Mouse (Mus musculus) heart, embryonic 11.5 days (tissue): Measurements from ENCODE around the gene Tmem247. TPM values are rescaled to one million over a fixed set of nuclear protein-coding genes. Genes with fewer than 3 reads are reported as not detected.

Experiments used
- ATAC-seq: fragments of 200-750 bp; cut with Nextera tagmentation; replicated peaks from 2 replicates; pipeline ENCODE4 v1.8.0; 2017; ENCODE audit warnings: moderate library complexity; ENCODE audit not compliant: insufficient number of reproducible peaks, low FRiP score, low TSS enrichment
- H3K27ac ChIP-seq: fragments of 300-500 bp; sonication (generic); 2 replicates; pipeline ENCODE4 v1.5.1; 2014; ENCODE audit warnings: mild to moderate bottlenecking, low read depth, low read length
- H3K27me3 ChIP-seq: fragments of 300-500 bp; sonication (generic); 2 replicates; pipeline ENCODE4 v1.6.1; 2014; ENCODE audit warnings: mild to moderate bottlenecking, low read length, mixed read lengths; ENCODE audit not compliant: control insufficient read depth, insufficient read depth
- H3K36me3 ChIP-seq: fragments of 300-500 bp; sonication (generic); 2 replicates; pipeline ENCODE4 v1.6.1; 2014; ENCODE audit warnings: mild to moderate bottlenecking, low read length, moderate library complexity, mixed read lengths; ENCODE audit not compliant: control insufficient read depth, insufficient read depth
- H3K4me1 ChIP-seq: fragments of 300-500 bp; sonication (generic); 2 replicates; pipeline ENCODE4 v1.6.1; 2014; ENCODE audit warnings: low read length; ENCODE audit not compliant: control insufficient read depth, insufficient read depth
- H3K4me2 ChIP-seq: fragments of 300-500 bp; sonication (generic); 2 replicates; pipeline ENCODE4 v1.6.1; 2014; ENCODE audit warnings: mild to moderate bottlenecking, moderate library complexity
- H3K4me3 ChIP-seq: fragments of 300-500 bp; sonication (generic); 2 replicates; pipeline ENCODE4 v1.5.1; 2014; ENCODE audit warnings: low read depth, low read length
- H3K9ac ChIP-seq: fragments of 300-500 bp; sonication (generic); 2 replicates; pipeline ENCODE4 v1.6.1; 2014; ENCODE audit warnings: mild to moderate bottlenecking, low read depth, low read length, moderate library complexity
- H3K9me3 ChIP-seq: fragments of 300-500 bp; sonication (generic); replicated peaks from 2 replicates; pipeline ENCODE4 v1.6.1; 2016; ENCODE audit warnings: low read length; ENCODE audit not compliant: control insufficient read depth
- WGBS: fragments of 180-500 bp; shearing (Covaris S2); extraction: QIAGEN DNeasy Blood & Tissue Kit; methylation state at CpG from one replicate; pipeline ENCODE4 v1.1.7; 2014; ENCODE audit not compliant: insufficient replicate concordance; 5-methylcytosine and 5-hydroxymethylcytosine counted together
- polyA plus RNA-seq: library from polyadenylated mRNA; unstranded; fragments of >200 nt; fragmentation: Nextera tagmentation; extraction: Ambion mirVana; gene quantifications from 2 replicates; pipeline ENCODE4 v1.2.1, GENCODE M21; 2014

The Tmem247 gene
- polyA plus RNA-seq, 1 experiment from 2014 or later: not detected

GRCm38 (mm10) chr17:86924679-86925078 is 7.5 kb downstream of the Tmem247 start:
- 62% methylated on average over 3 of the region's 3 CpGs for WGBS
- ATAC-seq: no peak
- H3K4me3 ChIP-seq: no peak overlapping the region
- H3K27ac ChIP-seq: no peak overlapping the region
- H3K4me2 ChIP-seq: no peak overlapping the region
- no peaks in the 10 kb centered on the region for H3K27me3 ChIP-seq
- no peaks in the 10 kb centered on the region for H3K36me3 ChIP-seq
- no peak overlapping the region for H3K9ac ChIP-seq
- 0 out of 2 replicates have a peak, but pooled peaks cover 2% of the 10 kb centered on the region for H3K4me1 ChIP-seq
- no peaks in the 10 kb centered on the region; the same call in 1 of the 2 replicates for H3K9me3 ChIP-seq

- H3K9me3 ChIP-seq: no peaks in the 10 kb centered on the region; the same call in 1 of the 2 replicates
- H3K4me2 ChIP-seq: no peak overlapping the region
- no peaks in the 10 kb centered on the region for H3K36me3 ChIP-seq
- no peak for ATAC-seq
- no peak overlapping the region for H3K9ac ChIP-seq
- H3K4me1 ChIP-seq: 0 out of 2 replicates have a peak, but pooled peaks cover 2% of the 10 kb centered on the region
- H3K4me3 ChIP-seq: no peak overlapping the region
- WGBS: 83% methylated on average over 3 of the region's 3 CpGs
- no peaks in the 10 kb centered on the region for H3K27me3 ChIP-seq
- no peak overlapping the region for H3K27ac ChIP-seq
These were observed 9.7 kb downstream of the Tmem247 start for GRCm38 (mm10) chr17:86926836-86927235.

- H3K9me3 ChIP-seq: no peaks in the 10 kb centered on the region; the same call in 1 of the 2 replicates
- H3K4me1 ChIP-seq: no peaks in the 10 kb centered on the region
- H3K9ac ChIP-seq: no peak overlapping the region
- 80% methylated on average over 6 of the region's 6 CpGs for WGBS
- H3K27me3 ChIP-seq: peaks cover 9% of the 10 kb centered on the region
- ATAC-seq: no peak
- H3K4me3 ChIP-seq: no peak overlapping the region
- H3K27ac ChIP-seq: no peak overlapping the region
- no peak overlapping the region for H3K4me2 ChIP-seq
- H3K36me3 ChIP-seq: no peaks in the 10 kb centered on the region
These were observed 12.2 kb downstream of the Tmem247 start for GRCm38 (mm10) chr17:86929355-86929754.

GRCm38 (mm10) chr17:86929981-86930380 is 12.8 kb downstream of the Tmem247 start:
- H3K27me3 ChIP-seq: peaks cover 12% of the 10 kb centered on the region
- no peak overlapping the region for H3K27ac ChIP-seq
- no peak overlapping the region for H3K4me3 ChIP-seq
- H3K36me3 ChIP-seq: no peaks in the 10 kb centered on the region
- no peak overlapping the region for H3K4me2 ChIP-seq
- no peak overlapping the region for H3K9ac ChIP-seq
- no peak for ATAC-seq
- no peaks in the 10 kb centered on the region for H3K4me1 ChIP-seq
- H3K9me3 ChIP-seq: no peaks in the 10 kb centered on the region; the same call in 1 of the 2 replicates

GRCm38 (mm10) chr17:86932896-86933295 is 15.7 kb downstream of the Tmem247 start:
- Histone ChIP-seq H3K4me1 (0 out of 2 replicates have a peak, but pooled peaks cover 4% of the 10 kb centered on the region), H3K4me2 (no peak overlapping the region), H3K36me3 (no peaks in the 10 kb centered on the region), H3K9ac (no peak overlapping the region), H3K4me3 (no peak overlapping the region), H3K27me3 (peaks cover 12% of the 10 kb centered on the region), H3K27ac (no peak overlapping the region), H3K9me3 (no peaks in the 10 kb centered on the region)
- WGBS: 51% methylated on average over 5 of the region's 5 CpGs
- no peak for ATAC-seq

GRCm38 (mm10) chr17:86937064-86937463 is 19.9 kb downstream of the Tmem247 start:
- ATAC-seq: no peak
- H3K4me2 ChIP-seq: peak overlapping the region; percentile 70
- no peak overlapping the region for H3K4me3 ChIP-seq
- no peaks in the 10 kb centered on the region for H3K36me3 ChIP-seq
- H3K9me3 ChIP-seq: no peaks in the 10 kb centered on the region
- no peak overlapping the region for H3K27ac ChIP-seq
- WGBS: 50% methylated on average over 2 of the region's 2 CpGs
- H3K27me3 ChIP-seq: peaks cover 11% of the 10 kb centered on the region
- no peak overlapping the region for H3K9ac ChIP-seq
- 0 out of 2 replicates have a peak, but pooled peaks cover 9% of the 10 kb centered on the region for H3K4me1 ChIP-seq

- H3K4me2 ChIP-seq: peak overlapping the region; percentile 70
- peak; percentile 68; the same call in 1 of the 2 replicates for ATAC-seq
- H3K9ac ChIP-seq: peak overlapping the region; percentile 60
- 5% methylated on average over 20 of the region's 20 CpGs for WGBS
- 0 out of 2 replicates have a peak, but pooled peaks cover 9% of the 10 kb centered on the region for H3K4me1 ChIP-seq
- no peak overlapping the region for H3K27ac ChIP-seq
- peak overlapping the region; percentile 39 for H3K4me3 ChIP-seq
- H3K9me3 ChIP-seq: no peaks in the 10 kb centered on the region
- H3K36me3 ChIP-seq: no peaks in the 10 kb centered on the region
- H3K27me3 ChIP-seq: peaks cover 10% of the 10 kb centered on the region
These were observed 20.5 kb downstream of the Tmem247 start for GRCm38 (mm10) chr17:86937497-86938155.

GRCm38 (mm10) chr17:86938683-86939082 is 21.5 kb downstream of the Tmem247 start:
- ATAC-seq: no peak
- 0 out of 2 replicates have a peak, but pooled peaks cover 9% of the 10 kb centered on the region for H3K4me1 ChIP-seq
- 65% methylated on average over 7 of the region's 7 CpGs for WGBS

GRCm38 (mm10) chr17:86942112-86942511 is 25.0 kb downstream of the Tmem247 start:
- no peak overlapping the region for H3K27ac ChIP-seq
- no peaks in the 10 kb centered on the region for H3K9me3 ChIP-seq
- no peaks in the 10 kb centered on the region for H3K27me3 ChIP-seq
- no peak overlapping the region for H3K9ac ChIP-seq
- H3K4me1 ChIP-seq: 0 out of 2 replicates have a peak, but pooled peaks cover 9% of the 10 kb centered on the region
- no peak for ATAC-seq
- no peak overlapping the region for H3K4me2 ChIP-seq
- 61% methylated on average over 6 of the region's 6 CpGs for WGBS
- H3K4me3 ChIP-seq: no peak overlapping the region
- H3K36me3 ChIP-seq: no peaks in the 10 kb centered on the region

More at GRCm38 (mm10) chr17:86938683-86939082, 21.5 kb downstream of the Tmem247 start:
- Histone ChIP-seq H3K4me3 (no peak overlapping the region), H3K9ac (no peak overlapping the region), H3K4me2 (no peak overlapping the region), H3K27me3 (peaks cover 7% of the 10 kb centered on the region), H3K36me3 (no peaks in the 10 kb centered on the region), H3K9me3 (no peaks in the 10 kb centered on the region), H3K27ac (no peak overlapping the region)
